Mouse (Mus musculus) G1E-ER4 (cell line): ENCODE results near the gene Prr27. TPM values are rescaled to one million over a fixed set of nuclear protein-coding genes. Genes with fewer than 3 reads are reported as not detected.

ENCODE experiments used
- GATA1 ChIP-seq: IDR thresholded peaks from one replicate; pipeline ENCODE4 v1.8.0; 2012; ENCODE audit warnings: low read length, inconsistent platforms
- polyA plus RNA-seq: library from polyadenylated mRNA; stranded (reverse); fragments of >175 nt; gene quantifications from 2 replicates; pipeline ENCODE4 v1.2.3, GENCODE M21; 2012

The Prr27 gene
- polyA plus RNA-seq: not detected in 2 replicates

- TF ChIP-seq GATA1: no peak
Observed at GRCm38 (mm10) chr5:87825386-87825785, at the start of gene Prr27. TSS of gene Prr27 (plus strand) at chr5:87825686.

- no peak for TF ChIP-seq GATA1
Observed at GRCm38 (mm10) chr5:87782731-87783130, 42.8 kb upstream of the Prr27 start.

DNA sequence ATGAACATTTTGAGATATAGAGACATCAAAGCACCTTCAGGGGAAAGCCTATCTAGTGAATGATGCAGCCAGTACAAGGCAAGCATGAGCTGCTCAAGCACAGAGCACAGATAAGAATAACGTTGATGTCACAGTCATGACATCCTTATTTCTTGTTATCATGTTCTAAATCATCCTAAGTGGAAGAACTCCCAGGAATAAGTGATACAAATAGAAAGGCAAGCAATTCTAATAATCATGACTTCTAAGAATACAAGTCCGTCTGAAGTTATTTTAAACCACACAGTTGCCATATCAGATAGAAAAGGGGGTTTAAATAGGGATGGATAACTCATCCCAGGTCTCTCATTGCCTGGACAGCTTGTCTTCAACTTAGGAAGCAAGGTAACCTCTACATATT lies 17.7 kb upstream of the Prr27 start, which contains the start of gene Csn1s2b:
Gene Csn1s2b, plus strand, starts transcription at position 301 of the 400 bp plus-strand sequence.
- TF ChIP-seq GATA1: no peak

DNA sequence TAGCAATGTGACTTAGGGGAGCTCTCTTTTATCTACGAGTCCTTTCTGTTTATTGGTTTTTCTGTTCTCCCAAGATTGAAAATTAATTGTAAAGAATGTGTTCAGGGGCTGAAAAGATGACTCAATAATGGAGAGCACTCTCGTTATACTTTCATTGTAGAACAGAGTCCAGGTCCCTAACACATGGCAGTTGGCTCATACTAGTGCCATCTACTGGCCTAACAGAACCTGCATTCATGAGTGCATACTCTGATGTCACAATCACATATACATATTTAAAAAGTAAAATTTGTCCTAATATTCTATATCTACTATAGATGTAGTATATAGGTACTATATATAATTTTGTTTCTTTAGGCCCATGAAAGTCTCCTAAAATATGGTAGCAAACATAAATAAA lies 16.2 kb upstream of the Prr27 start:
- TF ChIP-seq GATA1: no peak

GRCm38 (mm10) chr5:87855136-87855716 lies 29.7 kb downstream of the Prr27 start:
- TF ChIP-seq GATA1: no peak

DNA sequence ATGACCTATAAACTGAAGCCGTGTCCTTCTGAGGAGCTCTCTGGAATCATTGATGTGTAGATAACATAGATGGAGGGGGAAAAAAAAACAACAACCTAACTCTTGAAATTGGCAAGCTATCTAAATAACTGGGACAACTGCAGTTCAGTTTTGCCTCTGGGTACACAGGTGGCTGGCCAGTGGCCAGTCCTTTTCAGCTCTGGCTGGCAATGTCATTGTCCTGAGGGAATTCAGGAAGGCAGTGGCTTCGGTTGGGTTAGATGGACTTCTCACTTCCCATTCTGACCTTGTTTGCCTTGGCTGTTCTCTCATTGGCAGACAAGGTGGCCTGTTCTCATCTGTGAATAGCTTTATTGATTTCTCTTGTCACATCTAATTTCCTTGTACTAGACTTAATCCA lies 44.6 kb downstream of the Prr27 start:
- TF ChIP-seq GATA1: no peak

DNA sequence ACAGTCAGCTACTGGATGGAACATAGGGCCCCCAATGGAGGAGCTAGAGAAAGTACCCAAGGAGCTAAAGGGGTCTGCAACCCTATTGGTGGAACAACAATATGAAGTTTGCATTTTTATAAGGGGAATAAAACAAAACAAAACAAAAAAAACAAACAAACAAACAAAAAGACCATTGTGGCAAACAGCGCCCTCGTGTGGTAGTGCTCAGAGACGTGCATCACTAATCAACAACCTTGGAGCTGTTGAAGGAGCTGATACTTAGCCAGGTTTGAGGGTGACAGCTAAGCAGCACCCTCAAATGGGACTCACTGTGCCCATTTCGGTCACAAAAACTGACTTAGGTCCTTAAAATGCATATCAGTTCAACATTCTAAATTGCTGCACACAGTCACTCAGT lies 45.9 kb downstream of the Prr27 start:
- no peak for TF ChIP-seq GATA1

DNA sequence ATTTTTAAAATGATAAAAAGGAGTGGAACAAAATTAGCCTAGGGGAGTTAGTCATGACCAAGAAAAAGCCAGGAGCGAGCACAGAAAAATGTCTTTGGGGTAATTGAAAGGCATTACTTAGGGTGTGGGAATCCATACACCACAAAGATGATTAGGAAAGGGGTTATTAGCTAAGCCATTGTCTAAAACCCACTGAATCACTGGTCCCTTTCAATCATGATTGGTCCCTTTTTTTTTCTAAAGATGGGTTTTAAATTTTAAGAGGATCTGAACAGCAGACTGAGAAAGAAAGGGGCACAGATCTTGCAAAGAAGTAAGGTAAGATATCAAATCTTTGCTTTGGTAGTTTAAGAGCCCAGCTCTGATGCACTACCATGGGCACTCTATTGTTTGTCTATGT lies 59.2 kb downstream of the Prr27 start, which contains the start of gene Odam:
Gene Odam, plus strand, starts transcription at position 301 of the 400 bp plus-strand sequence.
- TF ChIP-seq GATA1: no peak

Other genes starting within 250 kb of the Prr27 start
- not detected in 2 replicates for gene Sult1e1, start 234.1 kb upstream of the Prr27 start, polyA plus RNA-seq
- gene Csn1s1, start 159.5 kb upstream of the Prr27 start, polyA plus RNA-seq: not detected in 2 replicates
- gene Csn2, start 126.1 kb upstream of the Prr27 start, polyA plus RNA-seq: not detected in 2 replicates
- gene Csn1s2a, start 51.1 kb upstream of the Prr27 start, polyA plus RNA-seq: not detected in 2 replicates
- not detected in 2 replicates for gene Csn1s2b, start 17.6 kb upstream of the Prr27 start, polyA plus RNA-seq
- gene Odam, start 59.3 kb downstream of the Prr27 start, polyA plus RNA-seq: not detected in 2 replicates
- not detected in 2 replicates for gene Csn3, start 99.9 kb downstream of the Prr27 start, polyA plus RNA-seq
- not detected in 2 replicates for gene 2310003L06Rik, start 143.8 kb downstream of the Prr27 start, polyA plus RNA-seq
- gene Gm28434, start 143.8 kb downstream of the Prr27 start, polyA plus RNA-seq: not detected in 2 replicates
- not detected in 2 replicates for gene Cabs1, start 153.8 kb downstream of the Prr27 start, polyA plus RNA-seq
- gene Smr3a, start 176.9 kb downstream of the Prr27 start, polyA plus RNA-seq: not detected in 2 replicates